Mouse (Mus musculus): ENCODE results near the gene Itgb7. TPM values are rescaled to one million over a fixed set of nuclear protein-coding genes. Genes with fewer than 3 reads are reported as not detected.

Itgb7 gene
- polyA plus RNA-seq, 1 experiment from 2014 or later: 1.1 TPM

- H3K4me3 ChIP-seq: no peak overlapping the region
- H3K4me1 ChIP-seq (replicated peaks): no peaks in the 10 kb centered on the region
- no peaks in the 10 kb centered on the region for H3K9me3 ChIP-seq
- no peak for ATAC-seq (ENCODE audit: low FRiP score, low read depth)
- H3K36me3 ChIP-seq: 0 out of 2 replicates have a peak, but pooled peaks cover 3% of the 10 kb centered on the region
- H3K9ac ChIP-seq: no peak overlapping the region
- H3K27ac ChIP-seq (replicated peaks): no peak overlapping the region
- WGBS: 89% methylated on average over 14 of the region's 14 CpGs
- H3K4me2 ChIP-seq: no peak overlapping the region
- no peaks in the 10 kb centered on the region for H3K27me3 ChIP-seq
Observed at GRCm38 (mm10) chr15:102179924-102180323, 51.8 kb downstream of the Itgb7 start.

GRCm38 (mm10) chr15:102179106-102179505, 52.6 kb downstream of the Itgb7 start:
- no peak for ATAC-seq (ENCODE audit: low FRiP score, low read depth)
- Histone ChIP-seq H3K4me2 (no peak overlapping the region), H3K27me3 (no peaks in the 10 kb centered on the region), H3K4me1 (replicated peaks) (no peaks in the 10 kb centered on the region), H3K9me3 (no peaks in the 10 kb centered on the region), H3K9ac (no peak overlapping the region), H3K36me3 (0 out of 2 replicates have a peak, but pooled peaks cover 3% of the 10 kb centered on the region), H3K4me3 (no peak overlapping the region), H3K27ac (replicated peaks) (no peak overlapping the region)
- WGBS: 79% methylated on average over 9 of the region's 9 CpGs

GRCm38 (mm10) chr15:102178279-102178678, 53.5 kb downstream of the Itgb7 start:
- no peaks in the 10 kb centered on the region for H3K4me1 ChIP-seq (replicated peaks)
- H3K4me3 ChIP-seq: no peak overlapping the region
- WGBS: 17% methylated on average over 6 of the region's 6 CpGs
- H3K27me3 ChIP-seq: no peaks in the 10 kb centered on the region
- no peak for ATAC-seq (ENCODE audit: low FRiP score, low read depth)
- no peaks in the 10 kb centered on the region for H3K9me3 ChIP-seq
- H3K36me3 ChIP-seq: no peaks in the 10 kb centered on the region
- no peak overlapping the region for H3K9ac ChIP-seq
- H3K4me2 ChIP-seq: no peak overlapping the region
- no peak overlapping the region for H3K27ac ChIP-seq (replicated peaks)

GRCm38 (mm10) chr15:102177417-102177816, 54.3 kb downstream of the Itgb7 start:
- no peaks in the 10 kb centered on the region for H3K27me3 ChIP-seq
- H3K9me3 ChIP-seq: no peaks in the 10 kb centered on the region
- 84% methylated on average over 8 of the region's 8 CpGs for WGBS
- no peak overlapping the region for H3K27ac ChIP-seq (replicated peaks)
- no peak overlapping the region for H3K4me3 ChIP-seq
- no peak overlapping the region for H3K9ac ChIP-seq
- no peaks in the 10 kb centered on the region for H3K36me3 ChIP-seq
- no peaks in the 10 kb centered on the region for H3K4me1 ChIP-seq (replicated peaks)
- no peak overlapping the region for H3K4me2 ChIP-seq
- ATAC-seq (ENCODE audit: low FRiP score, low read depth): no peak

GRCm38 (mm10) chr15:102176571-102177316, 55.0 kb downstream of the Itgb7 start:
- no peaks in the 10 kb centered on the region for H3K27me3 ChIP-seq
- H3K4me3 ChIP-seq: no peak overlapping the region
- H3K27ac ChIP-seq (replicated peaks): no peak overlapping the region
- ATAC-seq (ENCODE audit: low FRiP score, low read depth): no peak
- no peaks in the 10 kb centered on the region for H3K4me1 ChIP-seq (replicated peaks)
- WGBS: 90% methylated on average over 7 of the region's 7 CpGs
- H3K36me3 ChIP-seq: no peaks in the 10 kb centered on the region
- no peaks in the 10 kb centered on the region for H3K9me3 ChIP-seq
- H3K9ac ChIP-seq: no peak overlapping the region
- no peak overlapping the region for H3K4me2 ChIP-seq

- H3K36me3 ChIP-seq: no peaks in the 10 kb centered on the region
- no peak overlapping the region for H3K9ac ChIP-seq
- no peak overlapping the region for H3K4me2 ChIP-seq
- H3K4me1 ChIP-seq (replicated peaks): no peaks in the 10 kb centered on the region
- H3K27me3 ChIP-seq: no peaks in the 10 kb centered on the region
- no peak overlapping the region for H3K27ac ChIP-seq (replicated peaks)
- H3K9me3 ChIP-seq: no peaks in the 10 kb centered on the region
- no peak overlapping the region for H3K4me3 ChIP-seq
- WGBS: 88% methylated on average over 16 of the region's 16 CpGs
- ATAC-seq (ENCODE audit: low FRiP score, low read depth): no peak
Observed at GRCm38 (mm10) chr15:102175736-102176319, 55.9 kb downstream of the Itgb7 start.

- no peaks in the 10 kb centered on the region for H3K9me3 ChIP-seq
- ATAC-seq (ENCODE audit: low FRiP score, low read depth): no peak
- H3K4me2 ChIP-seq: no peak overlapping the region
- 93% methylated on average over 3 of the region's 3 CpGs for WGBS
- no peaks in the 10 kb centered on the region for H3K27me3 ChIP-seq
- H3K27ac ChIP-seq (replicated peaks): no peak overlapping the region
- H3K36me3 ChIP-seq: no peaks in the 10 kb centered on the region
- no peaks in the 10 kb centered on the region for H3K4me1 ChIP-seq (replicated peaks)
- H3K4me3 ChIP-seq: no peak overlapping the region
- no peak overlapping the region for H3K9ac ChIP-seq
Observed at GRCm38 (mm10) chr15:102173581-102173980, 58.2 kb downstream of the Itgb7 start.

- no peak for ATAC-seq (ENCODE audit: low FRiP score, low read depth)
- Histone ChIP-seq H3K27ac (replicated peaks) (no peak overlapping the region), H3K4me2 (no peak overlapping the region), H3K36me3 (no peaks in the 10 kb centered on the region), H3K27me3 (no peaks in the 10 kb centered on the region), H3K9ac (no peak overlapping the region), H3K4me1 (replicated peaks) (no peaks in the 10 kb centered on the region), H3K4me3 (no peak overlapping the region), H3K9me3 (no peaks in the 10 kb centered on the region)
- 63% methylated on average over 2 of the region's 2 CpGs for WGBS
Observed at GRCm38 (mm10) chr15:102169064-102169463, 62.7 kb downstream of the Itgb7 start.

- Histone ChIP-seq H3K9ac (no peak overlapping the region), H3K36me3 (no peaks in the 10 kb centered on the region), H3K4me1 (replicated peaks) (no peaks in the 10 kb centered on the region), H3K27ac (replicated peaks) (no peak overlapping the region), H3K9me3 (no peaks in the 10 kb centered on the region), H3K4me2 (no peak overlapping the region), H3K4me3 (no peak overlapping the region), H3K27me3 (no peaks in the 10 kb centered on the region)
- WGBS: 61% methylated on average over 6 of the region's 6 CpGs
- ATAC-seq (ENCODE audit: low FRiP score, low read depth): no peak
Observed at GRCm38 (mm10) chr15:102167620-102168021, 64.1 kb downstream of the Itgb7 start.

Other genes with a start within 250 kb of the Itgb7 start
- gene Krt8, start 227.5 kb downstream of the Itgb7 start, polyA plus RNA-seq (2015; fragmentation: Nextera tagmentation; extraction: Ambion mirVana): 3.1 and 4.6 TPM in 2 replicates
- 6.9 and 10.4 TPM in 2 replicates for gene Krt18, start 203.8 kb downstream of the Itgb7 start, polyA plus RNA-seq (2015; fragmentation: Nextera tagmentation; extraction: Ambion mirVana)
- 77.1 and 79.3 TPM in 2 replicates for gene Eif4b, start 158.2 kb downstream of the Itgb7 start, polyA plus RNA-seq (2015; fragmentation: Nextera tagmentation; extraction: Ambion mirVana)
- 9.2 and 9.8 TPM in 2 replicates for gene Tns2, start 131.5 kb downstream of the Itgb7 start, polyA plus RNA-seq (2015; fragmentation: Nextera tagmentation; extraction: Ambion mirVana)
- 87.9 and 93.5 TPM in 2 replicates for gene Spryd3, start 95.7 kb downstream of the Itgb7 start, polyA plus RNA-seq (2015; fragmentation: Nextera tagmentation; extraction: Ambion mirVana)
- gene Igfbp6, start 87.6 kb downstream of the Itgb7 start, polyA plus RNA-seq (2015; fragmentation: Nextera tagmentation; extraction: Ambion mirVana): 3.3 and 5.6 TPM in 2 replicates
- gene Soat2, start 81.4 kb downstream of the Itgb7 start, polyA plus RNA-seq (2015; fragmentation: Nextera tagmentation; extraction: Ambion mirVana): 0.06 and 0.09 TPM in 2 replicates
- gene Zfp740, start 28.7 kb downstream of the Itgb7 start, polyA plus RNA-seq (2015; fragmentation: Nextera tagmentation; extraction: Ambion mirVana): 52.7 and 54.6 TPM in 2 replicates
- gene Csad, start 27.2 kb downstream of the Itgb7 start, polyA plus RNA-seq (2015; fragmentation: Nextera tagmentation; extraction: Ambion mirVana): 39.2 and 40.1 TPM in 2 replicates
- gene Rarg, start 25.6 kb upstream of the Itgb7 start, polyA plus RNA-seq (2015; fragmentation: Nextera tagmentation; extraction: Ambion mirVana): 5.8 and 6.3 TPM in 2 replicates
- 0.06 and 0.07 TPM in 2 replicates for gene Gm9918, start 38.6 kb upstream of the Itgb7 start, polyA plus RNA-seq (2015; fragmentation: Nextera tagmentation; extraction: Ambion mirVana)
- gene Mfsd5, start 47.5 kb upstream of the Itgb7 start, polyA plus RNA-seq (2015; fragmentation: Nextera tagmentation; extraction: Ambion mirVana): 59.7 and 63.5 TPM in 2 replicates
- 4.4 and 6.7 TPM in 2 replicates for gene Espl1, start 64.3 kb upstream of the Itgb7 start, polyA plus RNA-seq (2015; fragmentation: Nextera tagmentation; extraction: Ambion mirVana)
- 460 and 473 TPM in 2 replicates for gene Pfdn5, start 94.2 kb upstream of the Itgb7 start, polyA plus RNA-seq (2015; fragmentation: Nextera tagmentation; extraction: Ambion mirVana)
- gene Myg1, start 99.8 kb upstream of the Itgb7 start, polyA plus RNA-seq (2015; fragmentation: Nextera tagmentation; extraction: Ambion mirVana): 92.6 and 94.2 TPM in 2 replicates
- 36.8 and 37.9 TPM in 2 replicates for gene Aaas, start 118.8 kb upstream of the Itgb7 start, polyA plus RNA-seq (2015; fragmentation: Nextera tagmentation; extraction: Ambion mirVana)
- 0.57 and 0.71 TPM in 2 replicates for gene Sp7, start 135.2 kb upstream of the Itgb7 start, polyA plus RNA-seq (2015; fragmentation: Nextera tagmentation; extraction: Ambion mirVana)
- gene Sp1, start 174.2 kb upstream of the Itgb7 start, polyA plus RNA-seq (2015; fragmentation: Nextera tagmentation; extraction: Ambion mirVana): 3.4 and 4.0 TPM in 2 replicates
- 0.21 and 0.52 TPM in 2 replicates for gene Amhr2, start 213.4 kb upstream of the Itgb7 start, polyA plus RNA-seq (2015; fragmentation: Nextera tagmentation; extraction: Ambion mirVana)
- 88.7 and 98.5 TPM in 2 replicates for gene Prr13, start 227.1 kb upstream of the Itgb7 start, polyA plus RNA-seq (2015; fragmentation: Nextera tagmentation; extraction: Ambion mirVana)
- gene Pcbp2, start 238.6 kb upstream of the Itgb7 start, polyA plus RNA-seq (2015; fragmentation: Nextera tagmentation; extraction: Ambion mirVana): 124 and 126 TPM in 2 replicates